Mouse (Mus musculus): ENCODE measurements around the gene Tmem97.

DNA sequence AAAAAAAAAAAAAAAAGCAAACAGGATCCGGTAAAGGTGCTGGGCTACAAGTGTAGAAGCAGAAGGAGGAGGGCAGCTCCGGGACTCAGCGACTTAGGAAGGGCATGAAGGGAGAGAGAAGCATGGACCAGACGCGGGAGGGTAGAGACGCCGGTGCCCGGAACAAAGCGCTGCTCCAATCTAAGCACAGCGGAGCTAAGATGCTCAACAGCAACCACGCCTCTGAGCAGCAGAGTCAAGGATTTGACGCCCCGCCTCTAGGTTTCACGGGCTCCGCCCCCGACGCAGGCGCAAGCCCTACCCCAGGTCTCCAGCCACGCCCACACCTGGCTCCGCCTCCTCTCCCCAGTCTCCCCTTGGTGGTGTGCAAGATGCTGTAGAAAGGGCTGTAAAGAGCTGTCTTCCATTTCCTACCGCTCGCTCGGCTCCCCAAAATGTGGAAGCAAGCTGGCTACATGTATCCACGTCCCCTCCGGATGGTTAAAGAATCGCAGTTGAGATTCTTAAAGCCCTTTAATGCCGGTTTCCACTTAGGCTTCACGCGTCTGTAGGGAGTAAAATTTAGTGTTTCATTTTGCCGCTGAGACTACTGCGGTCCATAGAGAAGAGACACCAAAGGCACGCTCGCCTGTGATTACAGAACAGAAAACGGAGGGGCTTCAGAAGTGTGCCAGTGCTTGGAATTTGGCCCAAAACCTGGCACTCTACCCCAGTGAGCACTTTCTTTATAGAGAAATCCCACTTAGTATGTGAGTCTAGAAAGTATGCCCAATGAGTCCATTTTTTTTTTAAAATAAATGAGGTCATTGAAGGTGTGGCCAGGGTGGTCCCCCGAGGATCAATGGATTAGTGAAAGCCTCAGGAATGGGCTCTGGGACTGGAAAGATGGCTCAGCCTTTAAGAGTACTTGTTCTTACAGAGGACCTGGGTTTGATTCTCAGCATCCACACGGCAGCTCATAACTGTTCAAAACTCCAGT, 52.7 kb downstream of the Tmem97 start, which contains the start of gene Sarm1:
- TF ChIP-seq CTCF (IDR thresholded peaks at IDR 0.05; ENCODE audit: low read depth) = no peak
- no peak for TF ChIP-seq EP300 (IDR thresholded peaks at IDR 0.05; ENCODE audit: low read depth)
